Mouse (Mus musculus): ENCODE data around the gene Mrpl51.
"Not testable (repeated sequence)": the region's sequence is repeated elsewhere in the genome, so short reads cannot be mapped to it uniquely, and the experiment has no call there.

Mrpl51 gene

GRCm38 (mm10) chr6:125159773-125160557, 31.6 kb upstream of the Mrpl51 start:
- no peak for DNase-seq (ENCODE audit: low spot score)

GRCm38 (mm10) chr6:125160558-125160853, 31.1 kb upstream of the Mrpl51 start:
- DNase-seq (ENCODE audit: low spot score): peak; percentile 54

- peak; percentile 76 for DNase-seq (ENCODE audit: low spot score)
Measured at GRCm38 (mm10) chr6:125160854-125161760, 30.5 kb upstream of the Mrpl51 start.

GRCm38 (mm10) chr6:125161971-125162370, 29.6 kb upstream of the Mrpl51 start:
- peak; percentile 83 for DNase-seq (ENCODE audit: low spot score)

- DNase-seq (ENCODE audit: low spot score): not testable (repeated sequence)
Measured at GRCm38 (mm10) chr6:125162615-125163305, 28.8 kb upstream of the Mrpl51 start.

- no peak for DNase-seq (ENCODE audit: low spot score)
Measured at GRCm38 (mm10) chr6:125163801-125164657, 27.6 kb upstream of the Mrpl51 start.

- DNase-seq (ENCODE audit: low spot score): peak; percentile 80
Measured at GRCm38 (mm10) chr6:125164672-125165327, 26.8 kb upstream of the Mrpl51 start.

GRCm38 (mm10) chr6:125165328-125165891, 26.2 kb upstream of the Mrpl51 start:
- peak; percentile 96 for DNase-seq (ENCODE audit: low spot score)

GRCm38 (mm10) chr6:125166051-125166751, 25.4 kb upstream of the Mrpl51 start, which contains the start of gene Gapdh:
Gapdh (minus strand) TSS chr6:125166467.
- DNase-seq (ENCODE audit: low spot score): peak; percentile 79

- DNase-seq (ENCODE audit: low spot score): peak; percentile 48
Measured at GRCm38 (mm10) chr6:125166861-125167650, 24.5 kb upstream of the Mrpl51 start.

- DNase-seq (ENCODE audit: low spot score): no peak
Measured at GRCm38 (mm10) chr6:125168086-125168485, 23.5 kb upstream of the Mrpl51 start.

GRCm38 (mm10) chr6:125170194-125170593, 21.4 kb upstream of the Mrpl51 start:
- DNase-seq (ENCODE audit: low spot score): no peak

- DNase-seq (ENCODE audit: low spot score): no peak
Measured at GRCm38 (mm10) chr6:125172474-125172873, 19.1 kb upstream of the Mrpl51 start.

GRCm38 (mm10) chr6:125173256-125173655, 18.3 kb upstream of the Mrpl51 start:
- DNase-seq (ENCODE audit: low spot score): no peak

- DNase-seq (ENCODE audit: low spot score): no peak
Measured at GRCm38 (mm10) chr6:125175469-125175868, 16.1 kb upstream of the Mrpl51 start.

GRCm38 (mm10) chr6:125179601-125180000, 12.0 kb upstream of the Mrpl51 start:
- DNase-seq (ENCODE audit: low spot score): no peak

- no peak for DNase-seq (ENCODE audit: low spot score)
Measured at GRCm38 (mm10) chr6:125182133-125182532, 9.5 kb upstream of the Mrpl51 start.

GRCm38 (mm10) chr6:125186203-125186602, 5.4 kb upstream of the Mrpl51 start:
- no peak for DNase-seq (ENCODE audit: low spot score)

- DNase-seq (ENCODE audit: low spot score): no peak
Measured at GRCm38 (mm10) chr6:125190816-125191215, 785 bp upstream of the Mrpl51 start.
